Mouse (Mus musculus) thymus, postnatal 10 days (tissue): Measurements from ENCODE around the gene Pakap.
A peak's percentile ranks its signal among the peaks of the same experiment; 100 is the strongest.

ENCODE experiments used
- DNase-seq, 2 experiments: peaks; one replicate each; pipeline ENCODE4 v3.0.0; 2021; ENCODE audit warnings: low spot score in 2 of 2

The Pakap gene

GRCm38 (mm10) chr4:57715849-57716248, 147.9 kb downstream of the Pakap start:
- DNase-seq: no peak

GRCm38 (mm10) chr4:57716735-57717134, 148.8 kb downstream of the Pakap start:
- DNase-seq: no peak

GRCm38 (mm10) chr4:57717354-57717753, 149.4 kb downstream of the Pakap start, which contains the start of gene Akap2:
Gene Akap2, plus strand, starts transcription at chr4:57717657.
- DNase-seq: no peak

- DNase-seq: no peak
These were observed 151.4 kb downstream of the Pakap start for GRCm38 (mm10) chr4:57719370-57719769.

- DNase-seq: peak; percentile 35 to 42
These were observed 152.9 kb downstream of the Pakap start for GRCm38 (mm10) chr4:57720869-57721361.

GRCm38 (mm10) chr4:57722296-57722695, 154.3 kb downstream of the Pakap start:
- no peak for DNase-seq

GRCm38 (mm10) chr4:57723659-57724058, 155.7 kb downstream of the Pakap start:
- DNase-seq: peak; percentile 27 to 38

- DNase-seq: no peak
These were observed 157.6 kb downstream of the Pakap start for GRCm38 (mm10) chr4:57725569-57725968.

GRCm38 (mm10) chr4:57728611-57729183, 160.7 kb downstream of the Pakap start:
- no peak for DNase-seq

GRCm38 (mm10) chr4:57730047-57730446, 162.1 kb downstream of the Pakap start:
- no peak for DNase-seq

GRCm38 (mm10) chr4:57730801-57731598, 163.0 kb downstream of the Pakap start:
- no peak for DNase-seq

- DNase-seq: no peak
These were observed 164.4 kb downstream of the Pakap start for GRCm38 (mm10) chr4:57732351-57732750.

GRCm38 (mm10) chr4:57733445-57733844, 165.5 kb downstream of the Pakap start:
- DNase-seq: no peak

GRCm38 (mm10) chr4:57735426-57735825, 167.4 kb downstream of the Pakap start:
- no peak for DNase-seq

- no peak for DNase-seq
These were observed 171.0 kb downstream of the Pakap start for GRCm38 (mm10) chr4:57738856-57739552.

GRCm38 (mm10) chr4:57743325-57743929, 175.4 kb downstream of the Pakap start:
- no peak for DNase-seq

GRCm38 (mm10) chr4:57750651-57751050, 182.7 kb downstream of the Pakap start:
- no peak for DNase-seq

GRCm38 (mm10) chr4:57751054-57751453, 183.1 kb downstream of the Pakap start:
- DNase-seq: no peak

GRCm38 (mm10) chr4:57751566-57751965, 183.6 kb downstream of the Pakap start:
- DNase-seq: no peak

GRCm38 (mm10) chr4:57755085-57755484, 187.1 kb downstream of the Pakap start:
- no peak for DNase-seq

GRCm38 (mm10) chr4:57757997-57758396, 190.0 kb downstream of the Pakap start:
- DNase-seq: no peak

GRCm38 (mm10) chr4:57762424-57762823, 194.4 kb downstream of the Pakap start:
- no peak for DNase-seq
